Mouse (Mus musculus): ENCODE results near the gene Diablo. TPM values are rescaled to one million over a fixed set of nuclear protein-coding genes. Genes with fewer than 3 reads are reported as not detected.
"Not testable (repeated sequence)": the region's sequence is repeated elsewhere in the genome, so short reads cannot be mapped to it uniquely, and the experiment has no call there.

The Diablo gene
- polyA plus RNA-seq, 1 experiment from 2014 or later, result 95.1 TPM

- ATAC-seq (replicated peaks; ENCODE audit: insufficient number of reproducible peaks, low FRiP score, low TSS enrichment), result no peak
- Histone ChIP-seq H3K27me3 (ENCODE audit: control insufficient read depth, insufficient read depth, low read length) (peaks cover 23% of the 10 kb centered on the region), H3K27ac (ENCODE audit: low read depth, low read length) (no peak overlapping the region), H3K4me2 (no peak overlapping the region), H3K4me1 (ENCODE audit: control insufficient read depth, insufficient read depth, low read length) (peaks cover 7% of the 10 kb centered on the region; the same call in 1 of the 2 replicates), H3K9me3 (replicated peaks; ENCODE audit: control insufficient read depth, low read length) (no peaks in the 10 kb centered on the region), H3K9ac (ENCODE audit: low read depth, low read length) (no peak overlapping the region), H3K36me3 (ENCODE audit: control insufficient read depth, insufficient read depth, low read length) (peaks cover 10% of the 10 kb centered on the region; the same call in 1 of the 2 replicates), H3K4me3 (ENCODE audit: low read depth, low read length) (no peak overlapping the region)
- WGBS (ENCODE audit: insufficient replicate concordance), result 71% methylated on average over 3 of the region's 3 CpGs
Observed at GRCm38 (mm10) chr5:123512102-123512501, 11.9 kb downstream of the Diablo start.

DNA sequence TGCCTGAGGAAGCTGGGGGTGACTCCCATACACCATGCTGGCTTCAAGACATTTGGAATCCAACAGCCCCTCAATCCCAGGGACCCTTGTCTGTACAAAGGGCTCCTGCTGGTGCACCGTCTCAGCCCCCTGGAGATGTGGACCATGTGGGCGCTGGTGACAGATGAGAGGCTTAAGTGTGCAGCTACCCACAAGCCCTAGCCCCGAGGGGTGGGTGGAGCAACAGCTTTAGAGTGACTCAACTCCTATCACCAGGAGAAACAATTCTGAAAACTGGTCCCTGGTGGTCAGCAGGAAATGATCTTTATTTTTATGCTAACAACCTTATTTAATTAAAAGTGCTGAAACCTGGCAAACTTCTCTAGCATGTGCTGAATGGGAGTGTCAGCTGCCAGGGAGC, 12.6 kb downstream of the Diablo start:
- 75% methylated on average over 3 of the region's 3 CpGs for WGBS (ENCODE audit: insufficient replicate concordance)
- not testable (repeated sequence) for ATAC-seq (replicated peaks; ENCODE audit: insufficient number of reproducible peaks, low FRiP score, low TSS enrichment)

DNA sequence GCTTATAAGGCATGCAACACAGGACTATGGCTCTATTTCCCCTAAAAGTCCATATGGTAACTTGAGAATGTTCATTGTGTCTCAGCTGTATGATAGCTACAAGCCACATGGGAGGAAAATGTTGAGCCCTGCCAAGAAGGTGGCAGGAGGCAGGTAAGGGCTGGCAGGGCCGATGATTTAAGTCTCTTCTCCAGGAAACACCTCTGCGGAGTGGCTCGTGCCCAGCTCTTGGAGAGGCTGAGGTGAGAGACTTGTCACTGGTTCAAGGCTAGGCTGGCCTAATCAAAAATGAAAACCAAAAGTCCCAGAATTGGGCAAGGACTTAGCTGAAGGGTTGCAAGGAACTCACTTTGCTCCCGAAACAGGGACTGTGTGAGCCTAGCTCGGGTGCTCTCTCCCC, 13.8 kb downstream of the Diablo start, which contains the start of gene B3gnt4:
Gene B3gnt4 (plus strand): TSS at position 301 of the 400 bp plus-strand sequence.
- H3K4me3 ChIP-seq (ENCODE audit: low read depth, low read length), result no peak within 1 kb of the TSS
- WGBS (ENCODE audit: insufficient replicate concordance), result 85% methylated on average over 5 of the region's 5 CpGs

More for the DNA sequence above, 12.6 kb downstream of the Diablo start:
- H3K4me1 ChIP-seq (ENCODE audit: control insufficient read depth, insufficient read depth, low read length); H3K27ac ChIP-seq (ENCODE audit: low read depth, low read length); H3K9me3 ChIP-seq (replicated peaks; ENCODE audit: control insufficient read depth, low read length); H3K9ac ChIP-seq (ENCODE audit: low read depth, low read length); H3K4me2 ChIP-seq; H3K36me3 ChIP-seq (ENCODE audit: control insufficient read depth, insufficient read depth, low read length); H3K4me3 ChIP-seq (ENCODE audit: low read depth, low read length): not testable (repeated sequence)
- peaks cover 28% of the 10 kb centered on the region for H3K27me3 ChIP-seq (ENCODE audit: control insufficient read depth, insufficient read depth, low read length)

DNA sequence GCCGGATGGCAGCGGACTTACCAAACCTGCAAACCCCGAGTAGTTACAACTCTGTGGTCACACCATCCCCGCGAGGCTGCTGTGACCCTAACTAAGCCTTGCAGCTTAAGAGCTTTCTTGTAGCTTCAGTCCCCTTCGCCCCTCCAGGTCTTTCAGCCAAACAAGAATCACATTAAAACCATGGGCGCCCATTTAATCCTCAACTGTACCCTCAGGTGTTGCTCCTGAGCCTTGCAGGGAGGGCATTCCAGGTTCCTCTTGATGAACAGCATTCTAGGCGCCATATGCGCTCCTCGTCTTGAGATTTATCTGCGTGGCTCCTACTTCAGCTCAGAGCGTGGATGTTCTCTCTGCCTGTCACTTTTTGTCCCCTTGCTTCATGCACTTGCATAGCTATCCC, 15.1 kb downstream of the Diablo start:
- Histone ChIP-seq H3K4me3 (ENCODE audit: low read depth, low read length) (peak overlapping the region; percentile 58), H3K4me1 (ENCODE audit: control insufficient read depth, insufficient read depth, low read length) (peaks cover 7% of the 10 kb centered on the region; the same call in 1 of the 2 replicates), H3K27ac (ENCODE audit: low read depth, low read length) (no peak overlapping the region), H3K9me3 (replicated peaks; ENCODE audit: control insufficient read depth, low read length) (no peaks in the 10 kb centered on the region), H3K27me3 (ENCODE audit: control insufficient read depth, insufficient read depth, low read length) (peaks cover 39% of the 10 kb centered on the region), H3K4me2 (peak overlapping the region; percentile 87), H3K36me3 (ENCODE audit: control insufficient read depth, insufficient read depth, low read length) (peaks cover 7% of the 10 kb centered on the region; the same call in 1 of the 2 replicates), H3K9ac (ENCODE audit: low read depth, low read length) (peak overlapping the region; percentile 7; the same call in 1 of the 2 replicates)
- 8% methylated on average over 12 of the region's 12 CpGs for WGBS (ENCODE audit: insufficient replicate concordance)
- ATAC-seq (replicated peaks; ENCODE audit: insufficient number of reproducible peaks, low FRiP score, low TSS enrichment), result no peak

More for the DNA sequence above, 13.8 kb downstream of the Diablo start, which contains the start of gene B3gnt4:
- Histone ChIP-seq H3K9me3 (replicated peaks; ENCODE audit: control insufficient read depth, low read length) (no peaks in the 10 kb centered on the region), H3K4me1 (ENCODE audit: control insufficient read depth, insufficient read depth, low read length) (peaks cover 7% of the 10 kb centered on the region; the same call in 1 of the 2 replicates), H3K27ac (ENCODE audit: low read depth, low read length) (no peak within 1 kb of the TSS), H3K27me3 (ENCODE audit: control insufficient read depth, insufficient read depth, low read length) (peaks cover 33% of the 10 kb centered on the region), H3K9ac (ENCODE audit: low read depth, low read length) (no peak within 1 kb of the TSS), H3K4me2 (no peak within 1 kb of the TSS), H3K36me3 (ENCODE audit: control insufficient read depth, insufficient read depth, low read length) (peaks cover 7% of the 10 kb centered on the region; the same call in 1 of the 2 replicates)
- ATAC-seq (replicated peaks; ENCODE audit: insufficient number of reproducible peaks, low FRiP score, low TSS enrichment), result no peak

- H3K4me3 ChIP-seq (ENCODE audit: low read depth, low read length), result peak overlapping the region; percentile 58
- peaks cover 39% of the 10 kb centered on the region for H3K27me3 ChIP-seq (ENCODE audit: control insufficient read depth, insufficient read depth, low read length)
- no peaks in the 10 kb centered on the region for H3K9me3 ChIP-seq (replicated peaks; ENCODE audit: control insufficient read depth, low read length)
- peak; percentile 84; the same call in 1 of the 2 replicates for ATAC-seq (replicated peaks; ENCODE audit: insufficient number of reproducible peaks, low FRiP score, low TSS enrichment)
- H3K36me3 ChIP-seq (ENCODE audit: control insufficient read depth, insufficient read depth, low read length), result peaks cover 7% of the 10 kb centered on the region; the same call in 1 of the 2 replicates
- peak overlapping the region; percentile 87 for H3K4me2 ChIP-seq
- no peak overlapping the region for H3K27ac ChIP-seq (ENCODE audit: low read depth, low read length)
- H3K9ac ChIP-seq (ENCODE audit: low read depth, low read length), result peak overlapping the region; percentile 7; the same call in 1 of the 2 replicates
- 1% methylated on average over 58 of the region's 59 CpGs for WGBS (ENCODE audit: insufficient replicate concordance)
- H3K4me1 ChIP-seq (ENCODE audit: control insufficient read depth, insufficient read depth, low read length), result peaks cover 7% of the 10 kb centered on the region; the same call in 1 of the 2 replicates
Observed at GRCm38 (mm10) chr5:123507936-123508723, 15.8 kb downstream of the Diablo start.

DNA sequence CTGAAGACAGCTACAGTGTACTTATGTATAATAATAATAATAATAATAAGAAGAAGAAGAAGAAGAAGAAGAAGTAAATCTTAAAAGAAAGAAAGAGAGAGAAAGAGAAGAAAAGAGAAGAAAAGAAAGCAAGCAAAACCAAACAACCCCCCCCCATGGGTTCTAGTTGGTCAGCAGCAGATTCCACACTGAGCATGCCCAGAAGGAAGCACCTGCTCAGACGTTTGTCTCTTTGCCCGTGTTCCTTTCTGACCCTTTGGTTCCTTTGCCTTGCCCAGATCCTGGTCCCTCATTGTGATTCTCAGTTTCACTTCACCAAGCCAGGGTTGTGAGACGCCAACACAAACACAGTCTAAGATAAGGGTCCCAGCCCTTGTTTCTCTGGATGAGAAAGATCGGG, 22.0 kb downstream of the Diablo start:
- ATAC-seq (replicated peaks; ENCODE audit: insufficient number of reproducible peaks, low FRiP score, low TSS enrichment), result no peak
- Histone ChIP-seq H3K4me2 (no peak overlapping the region), H3K4me3 (ENCODE audit: low read depth, low read length) (no peak overlapping the region), H3K27ac (ENCODE audit: low read depth, low read length) (no peak overlapping the region), H3K4me1 (ENCODE audit: control insufficient read depth, insufficient read depth, low read length) (peaks cover 11% of the 10 kb centered on the region; the same call in 1 of the 2 replicates), H3K36me3 (ENCODE audit: control insufficient read depth, insufficient read depth, low read length) (no peaks in the 10 kb centered on the region), H3K27me3 (ENCODE audit: control insufficient read depth, insufficient read depth, low read length) (peaks cover 14% of the 10 kb centered on the region), H3K9ac (ENCODE audit: low read depth, low read length) (no peak overlapping the region), H3K9me3 (replicated peaks; ENCODE audit: control insufficient read depth, low read length) (no peaks in the 10 kb centered on the region)
- WGBS (ENCODE audit: insufficient replicate concordance), result 73% methylated on average over 4 of the region's 4 CpGs

DNA sequence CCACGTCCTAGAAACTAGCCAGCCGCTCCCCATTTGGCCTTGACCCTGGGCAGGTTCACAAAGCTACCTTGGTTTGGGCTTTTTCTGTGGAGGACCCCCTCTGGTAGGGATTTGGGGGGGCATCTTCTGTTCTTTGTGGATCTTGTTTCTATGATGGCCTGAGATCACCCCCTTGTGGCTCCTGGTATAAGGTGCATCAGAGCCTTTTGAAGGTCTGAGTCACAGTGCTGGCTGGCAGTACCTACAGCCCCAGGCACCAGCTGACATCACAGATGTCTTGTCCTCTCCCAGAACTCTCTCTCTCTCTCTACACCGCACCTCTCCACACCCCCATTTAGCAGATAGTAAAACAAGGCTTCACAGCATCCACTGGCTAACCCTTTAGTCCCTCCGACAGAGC, 24.3 kb downstream of the Diablo start:
- Histone ChIP-seq H3K9me3 (replicated peaks; ENCODE audit: control insufficient read depth, low read length) (no peaks in the 10 kb centered on the region), H3K27ac (ENCODE audit: low read depth, low read length) (no peak overlapping the region), H3K4me1 (ENCODE audit: control insufficient read depth, insufficient read depth, low read length) (peaks cover 11% of the 10 kb centered on the region; the same call in 1 of the 2 replicates), H3K4me3 (ENCODE audit: low read depth, low read length) (no peak overlapping the region), H3K9ac (ENCODE audit: low read depth, low read length) (no peak overlapping the region), H3K27me3 (ENCODE audit: control insufficient read depth, insufficient read depth, low read length) (peaks cover 4% of the 10 kb centered on the region; the same call in 1 of the 2 replicates), H3K36me3 (ENCODE audit: control insufficient read depth, insufficient read depth, low read length) (no peaks in the 10 kb centered on the region), H3K4me2 (no peak overlapping the region)
- no peak for ATAC-seq (replicated peaks; ENCODE audit: insufficient number of reproducible peaks, low FRiP score, low TSS enrichment)
- 36% methylated on average over 4 of the region's 4 CpGs for WGBS (ENCODE audit: insufficient replicate concordance)

GRCm38 (mm10) chr5:123489935-123490334, 34.0 kb downstream of the Diablo start:
- 69% methylated on average over 9 of the region's 9 CpGs for WGBS (ENCODE audit: insufficient replicate concordance)
- no peak overlapping the region for H3K9ac ChIP-seq (ENCODE audit: low read depth, low read length)
- no peak overlapping the region for H3K4me3 ChIP-seq (ENCODE audit: low read depth, low read length)
- no peak for ATAC-seq (replicated peaks; ENCODE audit: insufficient number of reproducible peaks, low FRiP score, low TSS enrichment)
- H3K4me2 ChIP-seq, result no peak overlapping the region
- H3K27ac ChIP-seq (ENCODE audit: low read depth, low read length), result no peak overlapping the region
- H3K9me3 ChIP-seq (replicated peaks; ENCODE audit: control insufficient read depth, low read length), result no peaks in the 10 kb centered on the region
- peaks cover 4% of the 10 kb centered on the region for H3K4me1 ChIP-seq (ENCODE audit: control insufficient read depth, insufficient read depth, low read length)
- H3K36me3 ChIP-seq (ENCODE audit: control insufficient read depth, insufficient read depth, low read length), result no peaks in the 10 kb centered on the region
- no peaks in the 10 kb centered on the region for H3K27me3 ChIP-seq (ENCODE audit: control insufficient read depth, insufficient read depth, low read length)

Data from heart, embryonic 11.5 days (tissue).